Mouse (Mus musculus) hindbrain, postnatal 0 days (tissue): ENCODE results near the gene Neurl2. TPM values are rescaled to one million over a fixed set of nuclear protein-coding genes. Genes with fewer than 3 reads are reported as not detected.
A peak's percentile ranks its signal among the peaks of the same experiment; 100 is the strongest.

Experiments
- ATAC-seq: fragments of 200-750 bp; cut with Nextera tagmentation; 2 replicates; pipeline ENCODE4 v1.8.0; 2017; ENCODE audit warnings: mild to moderate bottlenecking, moderate TSS enrichment, moderate library complexity
- DNase-seq: peaks from one replicate; pipeline ENCODE4 v3.0.0-alpha.2; 2015; ENCODE audit warnings: low spot score
- H3K27ac ChIP-seq: fragments of 300-500 bp; sonication (generic); 2 replicates; pipeline ENCODE4 v1.5.1; 2014; ENCODE audit warnings: mild to moderate bottlenecking
- H3K27me3 ChIP-seq: fragments of 300-500 bp; sonication (generic); 2 replicates; pipeline ENCODE4 v1.6.1; 2014; ENCODE audit warnings: low read length, mixed read lengths; ENCODE audit not compliant: insufficient read depth
- H3K36me3 ChIP-seq: fragments of 300-500 bp; sonication (generic); 2 replicates; pipeline ENCODE4 v1.6.1; 2014; ENCODE audit warnings: low read length, mixed read lengths; ENCODE audit not compliant: insufficient read depth
- H3K4me1 ChIP-seq: fragments of 300-500 bp; sonication (generic); 2 replicates; pipeline ENCODE4 v1.6.1; 2014; ENCODE audit warnings: antibody characterized with exemption, low read length, mixed read lengths; ENCODE audit not compliant: insufficient read depth
- H3K4me2 ChIP-seq: fragments of 300-500 bp; sonication (generic); 2 replicates; pipeline ENCODE4 v1.6.1; 2014; ENCODE audit warnings: low read depth, mild to moderate bottlenecking, low read length, moderate library complexity, mixed read lengths
- H3K4me3 ChIP-seq: fragments of 300-500 bp; sonication (generic); 2 replicates; pipeline ENCODE4 v1.5.1; 2014; ENCODE audit warnings: low read length
- H3K9ac ChIP-seq: fragments of 300-500 bp; sonication (generic); replicated peaks from 2 replicates; pipeline ENCODE4 v1.6.1; 2014; ENCODE audit warnings: mild to moderate bottlenecking, low read length, moderate library complexity, mixed read lengths
- H3K9me3 ChIP-seq: fragments of 300-500 bp; sonication (generic); 2 replicates; pipeline ENCODE4 v1.6.1; 2016; ENCODE audit warnings: low read length, mixed read lengths
- CTCF ChIP-seq: IDR thresholded peaks from 2 replicates; pipeline ENCODE4 v1.5.1; 2016; ENCODE audit warnings: antibody characterized with exemption, control low read depth, low read depth
- WGBS: fragments of 180-500 bp; shearing (Covaris S2); extraction: QIAGEN DNeasy Blood & Tissue Kit; methylation state at CpG from one replicate; pipeline ENCODE4 v1.1.7; 2014; 5-methylcytosine and 5-hydroxymethylcytosine counted together
- polyA plus RNA-seq: library from polyadenylated mRNA; unstranded; fragments of >200 nt; fragmentation: Nextera tagmentation; extraction: Ambion mirVana; gene quantifications from 2 replicates; pipeline ENCODE4 v1.2.1, GENCODE M21; 2015
- total RNA-seq: library from RNA; depleted of rRNA; stranded (reverse); fragments of >200 nt; gene quantifications from 2 replicates; pipeline ENCODE4 v1.2.3, GENCODE M21; 2014

The Neurl2 gene
- total and polyA plus RNA-seq, 2 experiments from 2014 or later: 7.6 to 12.1 TPM

- no peak for DNase-seq
- Histone ChIP-seq H3K4me2 (no peak overlapping the region), H3K4me1 (no peaks in the 10 kb centered on the region), H3K9ac (no peak overlapping the region), H3K36me3 (no peaks in the 10 kb centered on the region; the same call in 1 of the 2 replicates), H3K27me3 (no peaks in the 10 kb centered on the region), H3K9me3 (no peaks in the 10 kb centered on the region), H3K27ac (no peak overlapping the region), H3K4me3 (no peak overlapping the region)
- peak; percentile 18; the same call in 1 of the 2 replicates for TF ChIP-seq CTCF
- WGBS: 86% methylated on average over 5 of the region's 5 CpGs
- ATAC-seq: no peak
Measured at GRCm38 (mm10) chr2:164817703-164818102, 15.6 kb downstream of the Neurl2 start.

- no peak for ATAC-seq
- Histone ChIP-seq H3K9me3 (no peaks in the 10 kb centered on the region), H3K9ac (no peak overlapping the region), H3K4me1 (no peaks in the 10 kb centered on the region), H3K4me3 (no peak overlapping the region), H3K36me3 (no peaks in the 10 kb centered on the region; the same call in 1 of the 2 replicates), H3K27me3 (no peaks in the 10 kb centered on the region), H3K4me2 (no peak overlapping the region), H3K27ac (no peak overlapping the region)
- no peak for TF ChIP-seq CTCF
- DNase-seq: no peak
- 88% methylated on average over 6 of the region's 6 CpGs for WGBS
Measured at GRCm38 (mm10) chr2:164817206-164817605, 16.1 kb downstream of the Neurl2 start.

GRCm38 (mm10) chr2:164815821-164816220 is 17.4 kb downstream of the Neurl2 start:
- no peak for ATAC-seq
- WGBS: 85% methylated on average over 8 of the region's 8 CpGs
- no peak for DNase-seq
- H3K4me2 ChIP-seq: no peak overlapping the region
- no peak for TF ChIP-seq CTCF
- no peaks in the 10 kb centered on the region for H3K4me1 ChIP-seq
- H3K4me3 ChIP-seq: no peak overlapping the region
- H3K27me3 ChIP-seq: no peaks in the 10 kb centered on the region
- H3K36me3 ChIP-seq: no peaks in the 10 kb centered on the region
- H3K27ac ChIP-seq: no peak overlapping the region
- no peak overlapping the region for H3K9ac ChIP-seq
- no peaks in the 10 kb centered on the region for H3K9me3 ChIP-seq

- Histone ChIP-seq H3K4me1 (no peaks in the 10 kb centered on the region), H3K4me2 (no peak overlapping the region), H3K9ac (no peak overlapping the region), H3K9me3 (no peaks in the 10 kb centered on the region), H3K36me3 (no peaks in the 10 kb centered on the region), H3K27ac (no peak overlapping the region), H3K27me3 (no peaks in the 10 kb centered on the region), H3K4me3 (no peak overlapping the region)
- no peak for ATAC-seq
- no peak for TF ChIP-seq CTCF
- WGBS: 91% methylated on average over 5 of the region's 5 CpGs
- no peak for DNase-seq
Measured at GRCm38 (mm10) chr2:164815348-164815747, 17.9 kb downstream of the Neurl2 start.

- Histone ChIP-seq H3K4me2 (no peak overlapping the region), H3K4me1 (no peaks in the 10 kb centered on the region), H3K9ac (no peak overlapping the region), H3K36me3 (0 out of 2 replicates have a peak, but pooled peaks cover 8% of the 10 kb centered on the region), H3K27ac (no peak overlapping the region), H3K27me3 (no peaks in the 10 kb centered on the region), H3K9me3 (no peaks in the 10 kb centered on the region), H3K4me3 (no peak overlapping the region)
- DNase-seq (no peak), ATAC-seq (no peak)
- WGBS: 71% methylated on average over 2 of the region's 2 CpGs
- TF ChIP-seq CTCF: no peak
Measured at GRCm38 (mm10) chr2:164813557-164813956, 19.7 kb downstream of the Neurl2 start.

GRCm38 (mm10) chr2:164806614-164807013 is 26.6 kb downstream of the Neurl2 start:
- peaks cover 4% of the 10 kb centered on the region; the same call in 1 of the 2 replicates for H3K4me1 ChIP-seq
- peak overlapping the region; percentile 89 for H3K4me2 ChIP-seq
- WGBS: 84% methylated on average over 7 of the region's 7 CpGs
- no peak overlapping the region for H3K9ac ChIP-seq
- H3K4me3 ChIP-seq: no peak overlapping the region
- no peaks in the 10 kb centered on the region for H3K9me3 ChIP-seq
- no peak overlapping the region for H3K27ac ChIP-seq
- no peak for TF ChIP-seq CTCF
- H3K27me3 ChIP-seq: no peaks in the 10 kb centered on the region
- H3K36me3 ChIP-seq: 0 out of 2 replicates have a peak, but pooled peaks cover 8% of the 10 kb centered on the region
- DNase-seq (no peak), ATAC-seq (no peak)

GRCm38 (mm10) chr2:164805332-164805718 is 27.9 kb downstream of the Neurl2 start:
- Histone ChIP-seq H3K4me2 (peak overlapping the region; percentile 89), H3K27ac (peak overlapping the region; percentile 85), H3K4me1 (peaks cover 4% of the 10 kb centered on the region; the same call in 1 of the 2 replicates), H3K9me3 (no peaks in the 10 kb centered on the region), H3K36me3 (peaks cover 12% of the 10 kb centered on the region; the same call in 1 of the 2 replicates), H3K9ac (peak overlapping the region; percentile 74), H3K27me3 (no peaks in the 10 kb centered on the region), H3K4me3 (peak overlapping the region; percentile 80)
- 1% methylated on average over 21 of the region's 21 CpGs for WGBS
- DNase-seq (peak; percentile 18), ATAC-seq (peak; percentile 37)
- TF ChIP-seq CTCF: no peak
